Mouse (Mus musculus) embryonic facial prominence, embryonic 10.5 days (tissue): Measurements from ENCODE around the gene Ubtd1. TPM values are rescaled to one million over a fixed set of nuclear protein-coding genes. Genes with fewer than 3 reads are reported as not detected.
"Not testable (repeated sequence)": the region's sequence is repeated elsewhere in the genome, so short reads cannot be mapped to it uniquely, and the experiment has no call there.

ENCODE experiments used
- DNase-seq: peaks from one replicate; pipeline ENCODE4 v3.0.0-alpha.2; 2017; ENCODE audit warnings: low spot score
- H3K27ac ChIP-seq: fragments of 300-500 bp; sonication (generic); replicated peaks from 2 replicates; pipeline ENCODE4 v1.5.1; 2016; ENCODE audit warnings: mild to moderate bottlenecking
- H3K27me3 ChIP-seq: fragments of 300-500 bp; sonication (generic); replicated peaks from 2 replicates; pipeline ENCODE4 v1.6.1; 2016; ENCODE audit warnings: low read depth, mild to moderate bottlenecking; ENCODE audit not compliant: poor library complexity, severe bottlenecking
- H3K36me3 ChIP-seq: fragments of 300-500 bp; sonication (generic); replicated peaks from 2 replicates; pipeline ENCODE4 v1.6.1; 2016; ENCODE audit warnings: mild to moderate bottlenecking, moderate library complexity
- H3K4me1 ChIP-seq: fragments of 300-500 bp; sonication (generic); 2 replicates; pipeline ENCODE4 v1.6.1; 2016
- H3K4me3 ChIP-seq: fragments of 300-500 bp; sonication (generic); 2 replicates; pipeline ENCODE4 v1.5.1; 2016; ENCODE audit warnings: mild to moderate bottlenecking, moderate library complexity
- H3K9me3 ChIP-seq: fragments of 300-500 bp; sonication (generic); 2 replicates; pipeline ENCODE4 v1.6.1; 2016; ENCODE audit warnings: mild to moderate bottlenecking
- WGBS: fragments of 180-500 bp; shearing (Covaris S2); methylation state at CpG from one replicate; pipeline ENCODE4 v1.1.7; 2016; 5-methylcytosine and 5-hydroxymethylcytosine counted together
- polyA plus RNA-seq: library from polyadenylated mRNA; unstranded; fragments of >200 nt; fragmentation: Nextera tagmentation; extraction: Ambion mirVana; gene quantifications from 2 replicates; pipeline ENCODE4 v1.2.1, GENCODE M21; 2016

The Ubtd1 gene
- polyA plus RNA-seq, 1 experiment from 2014 or later, result 13.5 TPM

GRCm38 (mm10) chr19:42081613-42082012 is 100.0 kb downstream of the Ubtd1 start:
- not testable (repeated sequence) for H3K27ac ChIP-seq, H3K27me3 ChIP-seq, H3K4me3 ChIP-seq, DNase-seq, H3K4me1 ChIP-seq, H3K9me3 ChIP-seq
- 95% methylated on average over 5 of the region's 5 CpGs for WGBS
- H3K36me3 ChIP-seq, result peaks cover 20% of the 10 kb centered on the region

Other genes with a start within 250 kb of the Ubtd1 start
- gene Slit1, start 238.1 kb upstream of the Ubtd1 start, polyA plus RNA-seq, result 2.3 and 3.9 TPM in 2 replicates
- 45.2 and 46.2 TPM in 2 replicates for gene Arhgap19, start 179.7 kb upstream of the Ubtd1 start, polyA plus RNA-seq
- 9.1 and 9.2 TPM in 2 replicates for gene Frat1, start 151.8 kb upstream of the Ubtd1 start, polyA plus RNA-seq
- 3.8 and 4.3 TPM in 2 replicates for gene Frat2, start 133.6 kb upstream of the Ubtd1 start, polyA plus RNA-seq
- gene Rrp12, start 85.6 kb upstream of the Ubtd1 start, polyA plus RNA-seq, result 36.3 and 38.9 TPM in 2 replicates
- 1,003 and 1,124 TPM in 2 replicates for gene Pgam1, start 69.8 kb upstream of the Ubtd1 start, polyA plus RNA-seq
- gene Exosc1, start 48.3 kb upstream of the Ubtd1 start, polyA plus RNA-seq, result 94.3 and 96.8 TPM in 2 replicates
- gene Zdhhc16, start 48.3 kb upstream of the Ubtd1 start, polyA plus RNA-seq, result 85.4 and 85.7 TPM in 2 replicates
- gene Mms19, start 606 bp upstream of the Ubtd1 start, polyA plus RNA-seq, result 43.1 and 45.0 TPM in 2 replicates
- gene Ankrd2, start 54.2 kb downstream of the Ubtd1 start, polyA plus RNA-seq, result 0.22 TPM in 1 of 2 replicates, not detected in the other
- gene Hoga1, start 63.8 kb downstream of the Ubtd1 start, polyA plus RNA-seq, result 1.1 and 1.3 TPM in 2 replicates
- 0.17 TPM in 1 of 2 replicates, not detected in the other for gene 4933411K16Rik, start 70.5 kb downstream of the Ubtd1 start, polyA plus RNA-seq
- gene Morn4, start 104.6 kb downstream of the Ubtd1 start, polyA plus RNA-seq, result 47.9 and 48.1 TPM in 2 replicates
- gene Pi4k2a, start 108.7 kb downstream of the Ubtd1 start, polyA plus RNA-seq, result 28.0 and 30.2 TPM in 2 replicates
- gene Avpi1, start 147.3 kb downstream of the Ubtd1 start, polyA plus RNA-seq, result 23.5 and 24.5 TPM in 2 replicates
- gene Marveld1, start 165.6 kb downstream of the Ubtd1 start, polyA plus RNA-seq, result 3.9 and 4.0 TPM in 2 replicates
- 32.0 and 33.0 TPM in 2 replicates for gene Zfyve27, start 182.2 kb downstream of the Ubtd1 start, polyA plus RNA-seq
- 0.58 and 0.72 TPM in 2 replicates for gene Sfrp5, start 220.5 kb downstream of the Ubtd1 start, polyA plus RNA-seq